Mouse (Mus musculus): ENCODE data around the gene Ucp2. TPM values are rescaled to one million over a fixed set of nuclear protein-coding genes. Genes with fewer than 3 reads are reported as not detected.
A peak's percentile ranks its signal among the peaks of the same experiment; 100 is the strongest.
"Not testable (repeated sequence)": the region's sequence is repeated elsewhere in the genome, so short reads cannot be mapped to it uniquely, and the experiment has no call there.

The Ucp2 gene
- polyA plus RNA-seq, 1 experiment from 2014 or later, result 195 TPM

DNA sequence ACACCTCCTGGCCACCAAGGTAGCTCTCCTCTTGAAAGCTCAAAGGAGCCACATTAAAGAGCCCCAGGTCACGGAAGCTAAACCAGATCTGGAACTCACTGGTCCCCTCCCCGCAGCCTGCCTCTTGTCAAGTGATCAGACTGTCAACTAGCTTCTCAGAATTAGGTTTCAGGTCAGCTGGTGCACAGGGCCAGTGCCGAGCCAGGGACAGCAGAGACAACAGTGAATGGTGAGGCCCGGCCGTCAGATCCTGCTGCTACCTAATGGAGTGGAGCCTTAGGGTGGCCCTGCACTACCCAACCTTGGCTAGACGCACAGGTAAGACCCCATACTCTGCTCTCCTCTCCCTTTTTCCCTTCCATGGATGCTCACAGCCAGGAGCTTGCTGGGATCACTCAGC, 20.4 kb upstream of the Ucp2 start, which contains the start of gene Ucp3:
Gene Ucp3, plus strand, starts transcription at position 214 of the 400 bp plus-strand sequence.
- no peak within 1 kb of the TSS for H3K4me3 ChIP-seq (ENCODE audit: low read length)
- no peak within 1 kb of the TSS for H3K27ac ChIP-seq (ENCODE audit: low read length)
- 64% methylated on average over 6 of the region's 6 CpGs for WGBS
- peaks cover 14% of the 10 kb centered on the region for H3K4me1 ChIP-seq (ENCODE audit: control insufficient read depth, insufficient read depth, low read length)
- H3K36me3 ChIP-seq (ENCODE audit: control insufficient read depth, insufficient read depth), result peaks cover 6% of the 10 kb centered on the region; the same call in 1 of the 2 replicates
- H3K4me2 ChIP-seq (ENCODE audit: low read depth, low read length), result no peak within 1 kb of the TSS
- no peaks in the 10 kb centered on the region for H3K27me3 ChIP-seq (ENCODE audit: control insufficient read depth, insufficient read depth, low read length)
- ATAC-seq (replicated peaks; ENCODE audit: extremely low read depth, insufficient read depth, low FRiP score), result no peak
- no peak within 1 kb of the TSS for H3K9ac ChIP-seq (ENCODE audit: low read length)
- no peaks in the 10 kb centered on the region for H3K9me3 ChIP-seq (replicated peaks; ENCODE audit: control insufficient read depth, low read length)

DNA sequence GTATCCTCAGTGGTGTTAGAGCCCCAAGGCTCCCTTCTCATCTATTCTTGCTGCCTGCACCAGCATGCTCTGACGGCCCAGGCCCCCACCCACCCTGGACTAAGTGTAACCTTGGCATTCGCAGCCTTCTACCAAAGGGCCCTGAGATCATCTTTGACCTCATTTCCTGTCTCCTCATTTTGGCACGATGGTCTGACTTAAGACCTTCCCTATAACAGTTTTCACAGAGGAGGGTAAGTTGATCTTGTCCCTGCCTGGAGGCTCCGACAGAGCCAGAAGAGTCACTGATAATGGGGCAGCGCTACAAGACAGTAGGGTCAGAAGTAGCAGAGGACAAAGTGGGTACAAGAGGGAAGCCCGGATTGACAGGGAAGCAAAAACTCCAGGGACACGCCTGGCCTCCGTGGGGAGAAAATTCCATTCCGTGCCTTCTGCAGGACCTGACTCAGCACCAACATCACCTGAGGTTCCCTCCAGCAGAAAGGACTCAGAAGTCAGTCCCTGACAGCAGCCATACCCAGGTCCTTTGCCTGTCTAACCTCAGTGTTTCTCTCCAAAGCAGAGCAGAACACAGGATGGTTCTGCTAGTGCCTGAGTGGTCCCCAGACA, 19.2 kb upstream of the Ucp2 start:
- no peaks in the 10 kb centered on the region for H3K9me3 ChIP-seq (replicated peaks; ENCODE audit: control insufficient read depth, low read length)
- no peak overlapping the region for H3K9ac ChIP-seq (ENCODE audit: low read length)
- no peak overlapping the region for H3K27ac ChIP-seq (ENCODE audit: low read length)
- WGBS, result 59% methylated on average over 9 of the region's 9 CpGs
- H3K4me3 ChIP-seq (ENCODE audit: low read length), result no peak overlapping the region
- peaks cover 14% of the 10 kb centered on the region for H3K4me1 ChIP-seq (ENCODE audit: control insufficient read depth, insufficient read depth, low read length)
- H3K36me3 ChIP-seq (ENCODE audit: control insufficient read depth, insufficient read depth), result peaks cover 6% of the 10 kb centered on the region; the same call in 1 of the 2 replicates
- no peak for ATAC-seq (replicated peaks; ENCODE audit: extremely low read depth, insufficient read depth, low FRiP score)
- no peak overlapping the region for H3K4me2 ChIP-seq (ENCODE audit: low read depth, low read length)
- H3K27me3 ChIP-seq (ENCODE audit: control insufficient read depth, insufficient read depth, low read length), result no peaks in the 10 kb centered on the region

GRCm38 (mm10) chr7:100474680-100475079, 18.5 kb upstream of the Ucp2 start:
- no peaks in the 10 kb centered on the region for H3K9me3 ChIP-seq (replicated peaks; ENCODE audit: control insufficient read depth, low read length)
- H3K4me3 ChIP-seq (ENCODE audit: low read length), result no peak overlapping the region
- H3K9ac ChIP-seq (ENCODE audit: low read length), result no peak overlapping the region
- H3K4me2 ChIP-seq (ENCODE audit: low read depth, low read length), result no peak overlapping the region
- peak; percentile 84; the same call in 1 of the 2 replicates for ATAC-seq (replicated peaks; ENCODE audit: extremely low read depth, insufficient read depth, low FRiP score)
- peaks cover under 1% of the 10 kb centered on the region; the same call in 1 of the 2 replicates for H3K36me3 ChIP-seq (ENCODE audit: control insufficient read depth, insufficient read depth)
- H3K4me1 ChIP-seq (ENCODE audit: control insufficient read depth, insufficient read depth, low read length), result peaks cover 14% of the 10 kb centered on the region
- 12% methylated on average over 1 of the region's 1 CpGs for WGBS
- peak overlapping the region; percentile 47; the same call in 1 of the 2 replicates for H3K27ac ChIP-seq (ENCODE audit: low read length)
- no peaks in the 10 kb centered on the region for H3K27me3 ChIP-seq (ENCODE audit: control insufficient read depth, insufficient read depth, low read length)

GRCm38 (mm10) chr7:100479100-100479822, 13.9 kb upstream of the Ucp2 start:
- no peak overlapping the region for H3K27ac ChIP-seq (ENCODE audit: low read length)
- no peaks in the 10 kb centered on the region for H3K9me3 ChIP-seq (replicated peaks; ENCODE audit: control insufficient read depth, low read length)
- H3K4me1 ChIP-seq (ENCODE audit: control insufficient read depth, insufficient read depth, low read length), result peaks cover 8% of the 10 kb centered on the region
- no peak overlapping the region for H3K4me3 ChIP-seq (ENCODE audit: low read length)
- no peak overlapping the region for H3K4me2 ChIP-seq (ENCODE audit: low read depth, low read length)
- no peak for ATAC-seq (replicated peaks; ENCODE audit: extremely low read depth, insufficient read depth, low FRiP score)
- no peaks in the 10 kb centered on the region for H3K27me3 ChIP-seq (ENCODE audit: control insufficient read depth, insufficient read depth, low read length)
- H3K9ac ChIP-seq (ENCODE audit: low read length), result no peak overlapping the region
- no peaks in the 10 kb centered on the region for H3K36me3 ChIP-seq (ENCODE audit: control insufficient read depth, insufficient read depth)
- 79% methylated on average over 20 of the region's 20 CpGs for WGBS

DNA sequence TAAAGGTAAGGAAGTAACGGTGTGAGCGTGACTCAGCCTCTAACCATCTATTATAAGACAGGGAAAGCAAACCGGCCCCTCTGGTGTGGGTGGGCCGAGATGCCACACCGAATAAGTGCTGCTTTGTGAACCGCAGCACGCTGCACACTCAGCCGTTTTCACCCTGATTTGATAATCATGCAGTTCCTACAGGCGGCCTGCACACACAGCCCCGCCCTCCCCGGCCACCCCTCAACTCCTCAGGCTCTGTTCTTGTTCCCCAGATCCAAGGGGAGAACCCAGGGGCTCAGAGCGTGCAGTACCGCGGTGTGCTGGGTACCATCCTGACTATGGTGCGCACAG, 13.3 kb upstream of the Ucp2 start:
- ATAC-seq (replicated peaks; ENCODE audit: extremely low read depth, insufficient read depth, low FRiP score), result no peak
- no peak overlapping the region for H3K4me3 ChIP-seq (ENCODE audit: low read length)
- H3K36me3 ChIP-seq (ENCODE audit: control insufficient read depth, insufficient read depth), result no peaks in the 10 kb centered on the region

DNA sequence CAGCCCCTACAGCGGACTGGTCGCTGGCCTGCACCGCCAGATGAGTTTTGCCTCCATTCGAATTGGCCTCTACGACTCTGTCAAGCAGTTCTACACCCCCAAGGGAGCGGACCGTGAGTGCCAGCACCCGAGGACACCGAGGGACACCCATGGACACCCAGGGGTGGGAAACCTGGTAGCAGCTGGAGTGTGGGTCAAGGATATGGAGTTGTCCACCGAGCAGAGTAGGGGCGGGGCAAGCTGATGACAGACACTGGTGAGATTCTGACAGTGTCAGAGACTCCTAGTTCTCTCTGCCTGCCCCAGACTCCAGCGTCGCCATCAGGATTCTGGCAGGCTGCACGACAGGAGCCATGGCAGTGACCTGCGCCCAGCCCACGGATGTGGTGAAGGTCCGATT, 13.0 kb upstream of the Ucp2 start:
- H3K27ac ChIP-seq (ENCODE audit: low read length), result no peak overlapping the region
- H3K36me3 ChIP-seq (ENCODE audit: control insufficient read depth, insufficient read depth), result no peaks in the 10 kb centered on the region
- H3K4me3 ChIP-seq (ENCODE audit: low read length), result no peak overlapping the region
- H3K9me3 ChIP-seq (replicated peaks; ENCODE audit: control insufficient read depth, low read length), result no peaks in the 10 kb centered on the region
- H3K9ac ChIP-seq (ENCODE audit: low read length), result no peak overlapping the region
- no peak overlapping the region for H3K4me2 ChIP-seq (ENCODE audit: low read depth, low read length)
- WGBS, result 75% methylated on average over 17 of the region's 17 CpGs
- no peaks in the 10 kb centered on the region for H3K27me3 ChIP-seq (ENCODE audit: control insufficient read depth, insufficient read depth, low read length)
- no peak for ATAC-seq (replicated peaks; ENCODE audit: extremely low read depth, insufficient read depth, low FRiP score)
- H3K4me1 ChIP-seq (ENCODE audit: control insufficient read depth, insufficient read depth, low read length), result peaks cover 2% of the 10 kb centered on the region; the same call in 1 of the 2 replicates

More for the DNA sequence above, 13.3 kb upstream of the Ucp2 start:
- Histone ChIP-seq H3K9me3 (replicated peaks; ENCODE audit: control insufficient read depth, low read length) (no peaks in the 10 kb centered on the region), H3K9ac (ENCODE audit: low read length) (no peak overlapping the region), H3K27ac (ENCODE audit: low read length) (no peak overlapping the region), H3K4me1 (ENCODE audit: control insufficient read depth, insufficient read depth, low read length) (peaks cover 5% of the 10 kb centered on the region), H3K4me2 (ENCODE audit: low read depth, low read length) (no peak overlapping the region), H3K27me3 (ENCODE audit: control insufficient read depth, insufficient read depth, low read length) (no peaks in the 10 kb centered on the region)
- WGBS, result 66% methylated on average over 15 of the region's 15 CpGs

GRCm38 (mm10) chr7:100482046-100482445, 11.1 kb upstream of the Ucp2 start:
- H3K4me2 ChIP-seq (ENCODE audit: low read depth, low read length); H3K27me3 ChIP-seq (ENCODE audit: control insufficient read depth, insufficient read depth, low read length); H3K9me3 ChIP-seq (replicated peaks; ENCODE audit: control insufficient read depth, low read length); ATAC-seq (replicated peaks; ENCODE audit: extremely low read depth, insufficient read depth, low FRiP score); H3K4me1 ChIP-seq (ENCODE audit: control insufficient read depth, insufficient read depth, low read length); H3K36me3 ChIP-seq (ENCODE audit: control insufficient read depth, insufficient read depth); H3K4me3 ChIP-seq (ENCODE audit: low read length); H3K9ac ChIP-seq (ENCODE audit: low read length); H3K27ac ChIP-seq (ENCODE audit: low read length): not testable (repeated sequence)
- WGBS, result 77% methylated on average over 2 of the region's 2 CpGs

- no peak for ATAC-seq (replicated peaks; ENCODE audit: extremely low read depth, insufficient read depth, low FRiP score)
- WGBS, result 79% methylated on average over 5 of the region's 5 CpGs
- Histone ChIP-seq H3K4me2 (ENCODE audit: low read depth, low read length) (no peak overlapping the region), H3K36me3 (ENCODE audit: control insufficient read depth, insufficient read depth) (no peaks in the 10 kb centered on the region), H3K9me3 (replicated peaks; ENCODE audit: control insufficient read depth, low read length) (no peaks in the 10 kb centered on the region), H3K4me3 (ENCODE audit: low read length) (no peak overlapping the region), H3K9ac (ENCODE audit: low read length) (no peak overlapping the region), H3K4me1 (ENCODE audit: control insufficient read depth, insufficient read depth, low read length) (peaks cover 8% of the 10 kb centered on the region; the same call in 1 of the 2 replicates), H3K27ac (ENCODE audit: low read length) (no peak overlapping the region), H3K27me3 (ENCODE audit: control insufficient read depth, insufficient read depth, low read length) (no peaks in the 10 kb centered on the region)
Measured at GRCm38 (mm10) chr7:100484493-100484892, 8.6 kb upstream of the Ucp2 start.

- H3K27ac ChIP-seq (ENCODE audit: low read length), result no peak overlapping the region
- no peaks in the 10 kb centered on the region for H3K36me3 ChIP-seq (ENCODE audit: control insufficient read depth, insufficient read depth)
- no peak overlapping the region for H3K4me2 ChIP-seq (ENCODE audit: low read depth, low read length)
- peaks cover 10% of the 10 kb centered on the region; the same call in 1 of the 2 replicates for H3K4me1 ChIP-seq (ENCODE audit: control insufficient read depth, insufficient read depth, low read length)
- no peak overlapping the region for H3K4me3 ChIP-seq (ENCODE audit: low read length)
- no peak overlapping the region for H3K9ac ChIP-seq (ENCODE audit: low read length)
- no peaks in the 10 kb centered on the region for H3K27me3 ChIP-seq (ENCODE audit: control insufficient read depth, insufficient read depth, low read length)
- WGBS, result 61% methylated on average over 2 of the region's 2 CpGs
- no peak for ATAC-seq (replicated peaks; ENCODE audit: extremely low read depth, insufficient read depth, low FRiP score)
- no peaks in the 10 kb centered on the region for H3K9me3 ChIP-seq (replicated peaks; ENCODE audit: control insufficient read depth, low read length)
Measured at GRCm38 (mm10) chr7:100487301-100487700, 5.8 kb upstream of the Ucp2 start.
